Mouse (Mus musculus) hindbrain, postnatal 0 days (tissue): ENCODE results near the gene Ppcdc. TPM values are rescaled to one million over a fixed set of nuclear protein-coding genes. Genes with fewer than 3 reads are reported as not detected.

Experiments
- ATAC-seq: fragments of 200-750 bp; cut with Nextera tagmentation; 2 replicates; pipeline ENCODE4 v1.8.0; 2017; ENCODE audit warnings: mild to moderate bottlenecking, moderate TSS enrichment, moderate library complexity
- DNase-seq: peaks from one replicate; pipeline ENCODE4 v3.0.0-alpha.2; 2015; ENCODE audit warnings: low spot score
- H3K27ac ChIP-seq: fragments of 300-500 bp; sonication (generic); 2 replicates; pipeline ENCODE4 v1.5.1; 2014; ENCODE audit warnings: mild to moderate bottlenecking
- H3K27me3 ChIP-seq: fragments of 300-500 bp; sonication (generic); 2 replicates; pipeline ENCODE4 v1.6.1; 2014; ENCODE audit warnings: low read length, mixed read lengths; ENCODE audit not compliant: insufficient read depth
- H3K36me3 ChIP-seq: fragments of 300-500 bp; sonication (generic); 2 replicates; pipeline ENCODE4 v1.6.1; 2014; ENCODE audit warnings: low read length, mixed read lengths; ENCODE audit not compliant: insufficient read depth
- H3K4me1 ChIP-seq: fragments of 300-500 bp; sonication (generic); 2 replicates; pipeline ENCODE4 v1.6.1; 2014; ENCODE audit warnings: antibody characterized with exemption, low read length, mixed read lengths; ENCODE audit not compliant: insufficient read depth
- H3K4me2 ChIP-seq: fragments of 300-500 bp; sonication (generic); 2 replicates; pipeline ENCODE4 v1.6.1; 2014; ENCODE audit warnings: low read depth, mild to moderate bottlenecking, low read length, moderate library complexity, mixed read lengths
- H3K4me3 ChIP-seq: fragments of 300-500 bp; sonication (generic); 2 replicates; pipeline ENCODE4 v1.5.1; 2014; ENCODE audit warnings: low read length
- H3K9ac ChIP-seq: fragments of 300-500 bp; sonication (generic); replicated peaks from 2 replicates; pipeline ENCODE4 v1.6.1; 2014; ENCODE audit warnings: mild to moderate bottlenecking, low read length, moderate library complexity, mixed read lengths
- H3K9me3 ChIP-seq: fragments of 300-500 bp; sonication (generic); 2 replicates; pipeline ENCODE4 v1.6.1; 2016; ENCODE audit warnings: low read length, mixed read lengths
- CTCF ChIP-seq: IDR thresholded peaks from 2 replicates; pipeline ENCODE4 v1.5.1; 2016; ENCODE audit warnings: antibody characterized with exemption, control low read depth, low read depth
- WGBS: fragments of 180-500 bp; shearing (Covaris S2); extraction: QIAGEN DNeasy Blood & Tissue Kit; methylation state at CpG from one replicate; pipeline ENCODE4 v1.1.7; 2014; 5-methylcytosine and 5-hydroxymethylcytosine counted together
- polyA plus RNA-seq: library from polyadenylated mRNA; unstranded; fragments of >200 nt; fragmentation: Nextera tagmentation; extraction: Ambion mirVana; gene quantifications from 2 replicates; pipeline ENCODE4 v1.2.1, GENCODE M21; 2015
- total RNA-seq: library from RNA; depleted of rRNA; stranded (reverse); fragments of >200 nt; gene quantifications from 2 replicates; pipeline ENCODE4 v1.2.3, GENCODE M21; 2014

Ppcdc gene
- total and polyA plus RNA-seq, 2 experiments from 2014 or later, result 16.5 to 25.8 TPM

DNA sequence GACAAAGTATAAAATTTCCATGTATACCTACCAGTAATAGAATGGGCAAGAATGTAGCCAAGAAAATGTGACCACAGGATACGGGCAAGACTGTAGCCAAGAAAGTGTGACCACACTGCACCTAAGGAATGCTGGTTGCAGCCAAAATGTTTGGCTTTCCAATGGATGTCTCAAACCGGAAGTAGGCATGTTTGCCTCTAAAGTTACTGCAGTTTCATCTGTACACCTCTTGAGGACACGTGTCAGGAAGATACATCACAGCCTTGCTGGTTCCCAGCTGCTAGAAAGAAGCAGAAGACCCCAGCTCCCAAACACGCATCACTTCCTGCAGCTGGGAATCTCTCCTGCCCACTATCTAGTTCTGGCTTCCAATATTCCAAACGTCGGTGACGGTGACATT, 841 bp downstream of the Ppcdc start:
- no peak for TF ChIP-seq CTCF
- Histone ChIP-seq H3K27ac (peak overlapping the region; percentile 71; the same call in 1 of the 2 replicates), H3K4me2 (peak overlapping the region; percentile 75), H3K4me3 (peak overlapping the region; percentile 45), H3K9ac (0 out of 2 replicates have a peak overlapping the region, but pooled peaks have one; percentile 51), H3K36me3 (peaks cover 14% of the 10 kb centered on the region; the same call in 1 of the 2 replicates), H3K9me3 (no peaks in the 10 kb centered on the region), H3K4me1 (no peaks in the 10 kb centered on the region), H3K27me3 (no peaks in the 10 kb centered on the region)
- peak; percentile 25 for DNase-seq
- ATAC-seq, result no peak
- WGBS, result 36% methylated on average over 7 of the region's 7 CpGs

DNA sequence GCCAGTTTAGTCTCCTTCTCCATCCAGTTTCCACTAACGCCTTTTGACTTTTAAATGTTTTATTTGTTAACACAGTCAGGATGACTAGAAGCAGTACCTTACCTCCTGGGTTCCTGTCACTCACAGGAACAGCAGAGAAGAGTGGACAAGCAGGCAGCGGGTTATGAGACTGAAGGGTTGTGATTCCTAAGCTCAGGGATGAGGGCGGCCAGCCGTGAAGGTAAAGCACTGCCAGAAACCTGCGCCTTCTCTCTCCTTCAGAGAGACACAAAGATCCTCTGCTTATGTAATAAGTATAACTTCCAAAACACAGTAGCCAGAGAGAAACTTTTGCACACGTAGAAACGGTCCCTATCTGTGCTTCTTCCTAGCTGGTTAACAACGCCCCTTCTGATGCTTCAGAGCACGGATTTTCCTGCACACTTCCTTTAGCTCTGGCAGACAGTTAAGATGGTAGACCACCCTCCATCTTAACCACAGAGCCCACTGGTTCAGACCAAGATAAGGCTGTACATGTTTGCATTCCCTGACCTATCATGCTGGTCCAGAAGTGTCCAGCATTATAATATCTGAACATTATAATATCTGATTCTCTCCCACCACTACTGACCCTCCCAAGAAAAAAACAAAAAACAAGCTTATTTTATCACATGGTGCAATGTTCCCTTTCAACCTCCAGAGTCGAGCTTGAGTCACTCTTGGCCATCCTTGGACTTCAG, 1.9 kb downstream of the Ppcdc start:
- no peaks in the 10 kb centered on the region for H3K27me3 ChIP-seq
- no peak overlapping the region for H3K27ac ChIP-seq
- no peaks in the 10 kb centered on the region for H3K9me3 ChIP-seq
- no peak overlapping the region for H3K9ac ChIP-seq
- no peak overlapping the region for H3K4me2 ChIP-seq
- no peak for DNase-seq
- TF ChIP-seq CTCF, result no peak
- H3K4me1 ChIP-seq, result peaks cover 5% of the 10 kb centered on the region; the same call in 1 of the 2 replicates
- no peak overlapping the region for H3K4me3 ChIP-seq
- whole genome bisulfite sequencing, result 82% methylated on average over 10 of the region's 10 CpGs
- H3K36me3 ChIP-seq, result 0 out of 2 replicates have a peak, but pooled peaks cover 6% of the 10 kb centered on the region
- no peak for ATAC-seq

DNA sequence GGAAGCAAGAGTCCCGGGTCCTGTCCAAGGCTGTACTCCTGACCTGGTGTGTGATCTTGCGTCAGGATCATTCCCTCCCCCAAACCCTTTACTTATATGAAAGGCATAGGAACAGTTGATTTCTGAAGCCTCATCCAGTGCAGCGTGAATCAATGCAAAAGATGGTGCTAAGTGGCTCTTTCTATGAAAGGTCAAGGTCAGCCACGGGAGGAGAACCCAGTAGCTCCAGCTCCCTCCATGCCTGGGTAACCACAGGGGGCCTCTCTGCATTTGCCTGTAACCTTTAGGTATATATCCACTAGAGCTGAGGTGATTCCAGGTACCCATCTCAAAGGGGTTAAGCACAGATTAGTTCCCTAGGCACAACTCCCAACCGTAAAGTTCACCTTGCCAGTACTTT, 3.8 kb downstream of the Ppcdc start:
- WGBS, result 84% methylated on average over 5 of the region's 5 CpGs
- Histone ChIP-seq H3K9ac (no peak overlapping the region), H3K36me3 (no peaks in the 10 kb centered on the region), H3K27me3 (no peaks in the 10 kb centered on the region), H3K9me3 (no peaks in the 10 kb centered on the region), H3K4me3 (no peak overlapping the region), H3K4me1 (peaks cover 11% of the 10 kb centered on the region; the same call in 1 of the 2 replicates), H3K27ac (no peak overlapping the region), H3K4me2 (no peak overlapping the region)
- DNase-seq, result no peak
- TF ChIP-seq CTCF, result no peak
- no peak for ATAC-seq

DNA sequence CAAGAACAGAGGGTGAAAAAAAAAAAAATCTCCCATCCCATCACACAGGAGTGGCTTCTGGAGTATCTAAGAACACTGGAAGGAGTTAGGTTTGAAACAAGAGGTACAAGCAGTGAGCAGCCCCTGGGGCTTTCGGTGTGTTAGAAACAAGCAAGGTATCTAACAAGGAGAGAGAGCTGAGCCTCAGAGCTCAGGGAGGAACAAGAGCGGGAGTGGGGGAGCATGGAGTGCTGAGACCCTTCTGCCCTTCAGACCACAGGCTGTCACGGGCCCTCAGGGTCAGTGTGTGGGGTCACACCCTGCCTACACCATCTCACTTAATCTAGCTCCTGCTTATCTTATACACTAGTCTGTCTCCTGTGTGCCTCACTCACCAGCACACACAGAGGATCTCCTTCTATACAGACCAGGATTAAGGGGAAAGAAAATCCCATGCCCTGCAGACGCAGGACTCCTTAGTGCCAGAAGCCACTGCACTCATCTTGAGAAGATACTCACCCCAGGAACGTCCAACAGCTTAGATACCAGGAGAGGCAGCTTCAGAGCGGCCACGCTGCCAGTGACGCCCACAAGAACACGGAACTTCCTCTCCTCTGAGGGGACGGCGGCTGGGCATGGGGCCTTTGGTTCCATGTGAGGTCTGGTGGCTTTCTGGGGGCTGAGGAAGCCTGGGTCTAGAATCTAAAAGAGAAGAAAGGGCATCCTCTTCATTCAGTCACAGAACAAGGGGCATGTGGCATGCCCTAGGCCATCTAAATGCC, 5.3 kb downstream of the Ppcdc start:
- 95% methylated on average over 11 of the region's 11 CpGs for WGBS
- Histone ChIP-seq H3K36me3 (no peaks in the 10 kb centered on the region), H3K4me2 (no peak overlapping the region), H3K9me3 (no peaks in the 10 kb centered on the region), H3K9ac (no peak overlapping the region), H3K4me1 (peaks cover 11% of the 10 kb centered on the region; the same call in 1 of the 2 replicates), H3K27ac (no peak overlapping the region), H3K4me3 (no peak overlapping the region), H3K27me3 (no peaks in the 10 kb centered on the region)
- DNase-seq (no peak), ATAC-seq (no peak)
- TF ChIP-seq CTCF, result no peak

DNA sequence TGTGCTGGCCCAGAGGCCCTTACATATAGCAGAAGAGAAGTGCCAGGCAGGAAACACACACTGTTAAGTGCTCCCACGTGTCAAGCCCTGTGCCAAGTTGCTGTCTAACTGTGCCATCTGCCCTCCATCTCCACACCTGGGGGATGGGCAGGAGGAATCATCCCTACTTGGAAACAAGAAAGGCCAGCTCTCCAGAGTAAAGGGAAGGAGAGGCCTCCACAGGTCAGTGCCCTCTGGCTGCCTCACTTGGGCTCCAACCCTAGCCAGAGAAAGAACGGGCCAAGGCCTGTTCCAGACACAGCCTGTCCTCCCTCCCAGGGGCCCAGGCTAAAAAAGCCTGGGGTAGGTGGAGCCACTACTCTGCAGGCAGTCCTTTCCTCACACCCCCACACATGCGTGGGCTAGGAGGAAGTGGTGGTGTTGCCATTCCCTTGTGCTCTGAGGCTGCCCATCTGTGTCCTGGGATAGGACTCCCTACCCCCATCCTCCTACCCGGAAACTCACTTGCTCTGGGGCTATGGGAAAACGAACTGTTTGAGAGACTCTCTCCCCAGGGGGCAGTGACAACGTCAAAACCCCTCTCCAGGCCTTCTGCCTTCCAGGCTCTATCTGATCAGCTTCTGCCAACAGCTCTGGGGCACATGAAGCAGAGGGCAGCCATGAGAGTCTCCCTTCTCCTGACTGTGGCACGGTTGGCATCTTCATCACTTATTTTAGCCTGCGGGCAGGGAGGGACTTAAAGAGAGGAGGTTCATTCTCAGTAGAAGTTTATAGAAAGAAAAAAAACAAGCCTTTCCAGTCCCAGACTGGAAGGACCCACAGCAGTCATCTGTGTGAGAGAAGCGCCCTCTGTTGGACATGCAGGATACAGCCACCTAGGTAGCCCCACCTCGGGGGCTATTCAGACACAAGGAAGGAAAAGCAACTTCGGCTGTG, 6.6 kb downstream of the Ppcdc start:
- Histone ChIP-seq H3K4me1 (peaks cover 11% of the 10 kb centered on the region; the same call in 1 of the 2 replicates), H3K27me3 (no peaks in the 10 kb centered on the region), H3K4me3 (no peak overlapping the region), H3K4me2 (no peak overlapping the region), H3K9me3 (no peaks in the 10 kb centered on the region), H3K36me3 (no peaks in the 10 kb centered on the region), H3K9ac (no peak overlapping the region), H3K27ac (peak overlapping the region; percentile 71)
- peak; percentile 88 for TF ChIP-seq CTCF
- peak; percentile 91 for DNase-seq
- 8% methylated on average over 11 of the region's 11 CpGs for whole genome bisulfite sequencing
- peak; percentile 74 for ATAC-seq

DNA sequence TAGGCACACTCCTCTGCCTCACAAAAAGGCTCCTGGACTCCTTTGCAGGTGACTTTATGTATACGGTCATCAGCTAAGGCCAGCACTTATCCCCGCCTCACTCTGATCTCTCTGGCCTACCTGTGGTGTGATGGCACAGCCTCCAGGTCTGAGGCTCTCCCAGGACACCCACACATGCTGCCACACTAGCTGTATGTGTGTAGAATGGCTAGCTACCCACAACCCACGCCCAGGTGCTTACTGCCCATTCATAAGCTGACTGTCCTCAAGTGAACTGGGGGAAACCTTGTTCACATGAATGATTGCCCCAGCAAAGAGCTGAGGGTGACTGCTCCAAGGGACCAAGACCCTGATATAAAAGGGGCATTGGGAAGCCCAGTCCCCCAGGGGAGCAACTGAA, 7.4 kb downstream of the Ppcdc start:
- Histone ChIP-seq H3K27me3 (no peaks in the 10 kb centered on the region), H3K27ac (peak overlapping the region; percentile 71; the same call in 1 of the 2 replicates), H3K4me2 (no peak overlapping the region), H3K9ac (no peak overlapping the region), H3K36me3 (no peaks in the 10 kb centered on the region), H3K9me3 (no peaks in the 10 kb centered on the region), H3K4me1 (peaks cover 11% of the 10 kb centered on the region; the same call in 1 of the 2 replicates), H3K4me3 (no peak overlapping the region)
- 86% methylated on average over 3 of the region's 3 CpGs for WGBS
- no peak for TF ChIP-seq CTCF
- no peak for DNase-seq
- ATAC-seq, result no peak
